Comparison of ENCODE assay signal across 20 mouse cellular contexts in genomic region chr14:79225458-79225857, GRCm38 (mm10). TPM values are rescaled to one million over a fixed set of nuclear protein-coding genes. Genes with fewer than 3 reads are reported as not detected.
DNase-seq lines count a peak whose midpoint lies in the region; ATAC-seq and TF ChIP-seq lines count a peak whose summit lies in the region.
"Had no signal": no experiment of that assay in that cellular context is flagged by ENCODE, and none has a peak within 500 bp of the region (broad histone marks: within the 10 kb centered on the region; RNA-seq: fewer than 3 reads in every experiment).

No protein-coding gene starts in this region.

- H3K4me1 ChIP-seq in intestine, embryonic 16.5 days (ENCODE audit: control insufficient read depth, insufficient read depth, low read length): peaks cover 5% of the 10 kb centered on the region; the same call in 1 of the 2 replicates
- no peaks in the 10 kb centered on the region for H3K4me1 ChIP-seq in intestine, postnatal 0 days (replicated peaks; ENCODE audit: control insufficient read depth, insufficient read depth, low read length)
- 0 out of 2 replicates have a peak, but pooled peaks cover 8% of the 10 kb centered on the region for H3K4me1 ChIP-seq in stomach, embryonic 14.5 days (ENCODE audit: control insufficient read depth, insufficient read depth, low read length)
- no peaks in the 10 kb centered on the region for H3K4me1 ChIP-seq in stomach, postnatal 0 days (replicated peaks; ENCODE audit: control insufficient read depth, insufficient read depth)
- H3K4me1 ChIP-seq: embryonic facial prominence, embryonic 13.5 days; hindbrain, embryonic 13.5 days; kidney, embryonic 15.5 days; liver, embryonic 15.5 days had no signal

- no peak overlapping the region for H3K9ac ChIP-seq in intestine, embryonic 16.5 days (ENCODE audit: low read depth, low read length)
- H3K9ac ChIP-seq in intestine, postnatal 0 days (ENCODE audit: low read depth, low read length): no peak overlapping the region
- no peak overlapping the region for H3K9ac ChIP-seq in stomach, embryonic 14.5 days (replicated peaks; ENCODE audit: low read depth, low read length)
- no peak overlapping the region for H3K9ac ChIP-seq in stomach, postnatal 0 days (ENCODE audit: low read length)
- H3K9ac ChIP-seq: embryonic facial prominence, embryonic 13.5 days; hindbrain, embryonic 13.5 days; kidney, embryonic 15.5 days; liver, embryonic 15.5 days had no signal

- 77% methylated on average over 8 of the region's 8 CpGs for WGBS in intestine, embryonic 16.5 days
- WGBS in intestine, postnatal 0 days: 78% methylated on average over 8 of the region's 8 CpGs
- WGBS in stomach, embryonic 14.5 days: 71% methylated on average over 8 of the region's 8 CpGs
- WGBS in stomach, postnatal 0 days: 77% methylated on average over 8 of the region's 8 CpGs

- H3K27me3 ChIP-seq in intestine, embryonic 16.5 days (replicated peaks; ENCODE audit: control insufficient read depth, insufficient read depth, low read length): no peaks in the 10 kb centered on the region
- no peaks in the 10 kb centered on the region for H3K27me3 ChIP-seq in intestine, postnatal 0 days (replicated peaks; ENCODE audit: control insufficient read depth, insufficient read depth, low read length)
- H3K27me3 ChIP-seq in stomach, embryonic 14.5 days (ENCODE audit: control insufficient read depth, insufficient read depth, low read length): no peaks in the 10 kb centered on the region
- no peaks in the 10 kb centered on the region for H3K27me3 ChIP-seq in stomach, postnatal 0 days (ENCODE audit: control insufficient read depth, insufficient read depth, low read length)
- H3K27me3 ChIP-seq: embryonic facial prominence, embryonic 13.5 days; hindbrain, embryonic 13.5 days; kidney, embryonic 15.5 days; liver, embryonic 15.5 days had no signal

- no peak for ATAC-seq in intestine, embryonic 16.5 days
- ATAC-seq in intestine, postnatal 0 days: no peak
- no peak for ATAC-seq in stomach, embryonic 14.5 days (ENCODE audit: insufficient number of reproducible peaks, insufficient read depth, low FRiP score, low read depth)
- ATAC-seq in stomach, postnatal 0 days (ENCODE audit: low FRiP score, low TSS enrichment): no peak
- ATAC-seq: inflammation-experienced regulatory T-cells, adult 6 months had no signal

- H3K36me3 ChIP-seq in intestine, embryonic 16.5 days (ENCODE audit: control insufficient read depth, insufficient read depth, low read length): no peaks in the 10 kb centered on the region
- H3K36me3 ChIP-seq in intestine, postnatal 0 days (ENCODE audit: control insufficient read depth, insufficient read depth): no peaks in the 10 kb centered on the region
- H3K36me3 ChIP-seq in stomach, embryonic 14.5 days (ENCODE audit: control insufficient read depth, insufficient read depth, low read length): no peaks in the 10 kb centered on the region
- H3K36me3 ChIP-seq in stomach, postnatal 0 days (ENCODE audit: control insufficient read depth, insufficient read depth, low read length): no peaks in the 10 kb centered on the region
- H3K36me3 ChIP-seq: embryonic facial prominence, embryonic 13.5 days; G1E; hindbrain, embryonic 13.5 days; kidney, embryonic 15.5 days; liver, embryonic 15.5 days had no signal

- peak; percentile 82 for DNase-seq in heart, adult 11 months
- DNase-seq in heart, adult 9 months (ENCODE audit: low spot score in 2 of 2): no peak
- DNase-seq in stomach, postnatal 0 days (ENCODE audit: low spot score): no peak
- no peak for DNase-seq in liver
- DNase-seq: adrenal gland, postnatal 14 days; cerebellum, postnatal 10 days; gastrocnemius, adult 2 months had no signal

- H3K4me2 ChIP-seq in intestine, embryonic 16.5 days (ENCODE audit: low read depth, low read length): no peak overlapping the region
- no peak overlapping the region for H3K4me2 ChIP-seq in intestine, postnatal 0 days (replicated peaks; ENCODE audit: low read depth)
- H3K4me2 ChIP-seq in stomach, embryonic 14.5 days (replicated peaks; ENCODE audit: low read depth, low read length): no peak overlapping the region
- H3K4me2 ChIP-seq in stomach, postnatal 0 days (replicated peaks; ENCODE audit: low read depth): no peak overlapping the region
- H3K4me2 ChIP-seq: embryonic facial prominence, embryonic 13.5 days; hindbrain, embryonic 13.5 days; kidney, embryonic 15.5 days; liver, embryonic 15.5 days had no signal

- no peak for TF ChIP-seq CTCF in intestine, postnatal 0 days (IDR thresholded peaks at IDR 0.05; ENCODE audit: low read depth)
- TF ChIP-seq CTCF in stomach, postnatal 0 days (IDR thresholded peaks at IDR 0.05; ENCODE audit: low read depth): no peak

- H3K27ac ChIP-seq in intestine, embryonic 16.5 days (ENCODE audit: low read length): peak overlapping the region; percentile 16; the same call in 1 of the 2 replicates
- H3K27ac ChIP-seq in intestine, postnatal 0 days (ENCODE audit: low read depth, low read length): no peak overlapping the region
- peak overlapping the region; percentile 21; the same call in 1 of the 2 replicates for H3K27ac ChIP-seq in stomach, embryonic 14.5 days (ENCODE audit: low read length)
- no peak overlapping the region for H3K27ac ChIP-seq in stomach, postnatal 0 days (replicated peaks)
- H3K27ac ChIP-seq: embryonic facial prominence, embryonic 13.5 days; gastrocnemius, adult 2 months; hindbrain, embryonic 13.5 days; kidney, embryonic 15.5 days; liver, embryonic 15.5 days had no signal

- H3K4me3 ChIP-seq in intestine, embryonic 16.5 days (ENCODE audit: low read length): no peak overlapping the region
- H3K4me3 ChIP-seq in intestine, postnatal 0 days (ENCODE audit: low read depth, low read length): no peak overlapping the region
- H3K4me3 ChIP-seq in stomach, embryonic 14.5 days (ENCODE audit: low read depth, low read length): no peak overlapping the region
- H3K4me3 ChIP-seq in stomach, postnatal 0 days (ENCODE audit: low read depth, low read length): no peak overlapping the region
- H3K4me3 ChIP-seq: embryonic facial prominence, embryonic 13.5 days; gastrocnemius, adult 2 months; hindbrain, embryonic 13.5 days; kidney, embryonic 15.5 days; liver, embryonic 15.5 days had no signal

- no peaks in the 10 kb centered on the region for H3K9me3 ChIP-seq in intestine, embryonic 16.5 days (ENCODE audit: control insufficient read depth, low read length)
- H3K9me3 ChIP-seq in intestine, postnatal 0 days (ENCODE audit: control insufficient read depth): no peaks in the 10 kb centered on the region
- H3K9me3 ChIP-seq in stomach, embryonic 14.5 days (ENCODE audit: control insufficient read depth, low read depth, low read length): no peaks in the 10 kb centered on the region
- no peaks in the 10 kb centered on the region for H3K9me3 ChIP-seq in stomach, postnatal 0 days (ENCODE audit: control insufficient read depth, low read length)
- H3K9me3 ChIP-seq: embryonic facial prominence, embryonic 13.5 days; G1E; hindbrain, embryonic 13.5 days; kidney, embryonic 15.5 days; liver, embryonic 15.5 days had no signal

- no peak for TF ChIP-seq EP300 in stomach, postnatal 0 days (optimal IDR thresholded peaks at IDR 0.05)

RNA-seq across cellular contexts. Expression of gene Zfp957, which starts 21.7 kb away (rescaled TPM):
- polyA plus RNA-seq in intestine, embryonic 16.5 days (2015; fragmentation: Nextera tagmentation; extraction: Ambion mirVana): not detected in 2 replicates
- not detected in 2 replicates for polyA plus RNA-seq in intestine, postnatal 0 days (2015; fragmentation: Nextera tagmentation; extraction: Ambion mirVana)
- polyA plus RNA-seq in stomach, embryonic 14.5 days (2014; fragmentation: Nextera tagmentation; extraction: Ambion mirVana): not detected in 2 replicates
- polyA plus RNA-seq in stomach, postnatal 0 days (2015; fragmentation: Nextera tagmentation; extraction: Ambion mirVana): not detected in 2 replicates
- polyA plus RNA-seq: brain, embryonic 14.5 days; embryonic facial prominence, embryonic 13.5 days; G1E; gonadal fat pad, adult 2 months; hindbrain, embryonic 13.5 days; limb, embryonic 14.5 days; liver, embryonic 15.5 days; stomach, embryonic 16.5 days had no signal

Comparison
In these comparisons a context has a peak if more than half of its experiments do, and no peak if none do; other contexts are left out.
1. H3K27ac ChIP-seq: peak in intestine, embryonic 16.5 days (single experiment) and stomach, embryonic 14.5 days (single experiment); none in intestine, postnatal 0 days (single experiment) and stomach, postnatal 0 days (single experiment).